Mouse (Mus musculus): ENCODE results near the gene Cers3. TPM values are rescaled to one million over a fixed set of nuclear protein-coding genes. Genes with fewer than 3 reads are reported as not detected.

Gene Cers3
- total and polyA plus RNA-seq, 2 experiments = 0.10 TPM; not detected in 1

GRCm38 (mm10) chr7:66849316-66849715 is 106.0 kb downstream of the Cers3 start:
- 94% methylated on average over 6 of the region's 6 CpGs for WGBS
- Histone ChIP-seq H3K4me1 (ENCODE audit: control insufficient read depth, insufficient read depth, low read length) (peaks cover 7% of the 10 kb centered on the region), H3K27me3 (ENCODE audit: control insufficient read depth, insufficient read depth, low read length) (no peaks in the 10 kb centered on the region), H3K36me3 (ENCODE audit: control insufficient read depth, insufficient read depth, low read length) (no peaks in the 10 kb centered on the region), H3K9ac (ENCODE audit: low read depth, low read length) (no peak overlapping the region), H3K27ac (replicated peaks; ENCODE audit: insufficient read depth, low read depth, low read length) (no peak overlapping the region), H3K4me3 (ENCODE audit: insufficient read depth, low read depth, low read length) (no peak overlapping the region), H3K79me2 (ENCODE audit: control insufficient read depth, insufficient read depth, low read length) (no peaks in the 10 kb centered on the region)
- no peak for TF ChIP-seq POLR2A (IDR thresholded peaks at IDR 0.05; ENCODE audit: extremely low read depth, insufficient read depth, low read length)
- no peak for TF ChIP-seq CTCF (IDR thresholded peaks at IDR 0.05; ENCODE audit: low read depth, low read length)
- no peak for DNase-seq (ENCODE audit: extremely low read depth, low read depth, low spot score)

DNA sequence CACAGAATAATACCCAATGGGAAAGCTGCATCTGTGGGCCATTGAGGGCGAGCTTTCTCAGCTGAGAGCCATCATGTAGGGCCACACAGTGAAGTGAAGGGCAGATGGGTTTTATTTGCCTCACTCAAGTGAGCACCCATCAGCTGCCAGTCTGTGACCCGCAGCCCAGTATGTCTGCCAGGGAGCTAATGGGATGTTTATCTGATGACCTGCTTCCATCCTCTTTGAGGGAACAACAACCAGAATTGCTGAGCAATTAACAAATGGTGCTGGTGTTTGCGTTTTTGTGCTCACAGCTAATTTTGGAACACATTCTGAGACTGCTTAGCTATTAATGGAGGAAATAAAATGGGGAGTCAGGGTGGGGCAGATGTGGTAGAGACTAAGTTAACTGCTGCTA is 108.9 kb downstream of the Cers3 start:
- 65% methylated on average over 3 of the region's 3 CpGs for WGBS
- Histone ChIP-seq H3K4me3 (ENCODE audit: insufficient read depth, low read depth, low read length) (no peak overlapping the region), H3K27me3 (ENCODE audit: control insufficient read depth, insufficient read depth, low read length) (no peaks in the 10 kb centered on the region), H3K9ac (ENCODE audit: low read depth, low read length) (no peak overlapping the region), H3K4me1 (ENCODE audit: control insufficient read depth, insufficient read depth, low read length) (no peaks in the 10 kb centered on the region), H3K79me2 (ENCODE audit: control insufficient read depth, insufficient read depth, low read length) (no peaks in the 10 kb centered on the region), H3K36me3 (ENCODE audit: control insufficient read depth, insufficient read depth, low read length) (no peaks in the 10 kb centered on the region), H3K27ac (replicated peaks; ENCODE audit: insufficient read depth, low read depth, low read length) (no peak overlapping the region)
- TF ChIP-seq CTCF (IDR thresholded peaks at IDR 0.05; ENCODE audit: low read depth, low read length) (no peak), POLR2A (IDR thresholded peaks at IDR 0.05; ENCODE audit: extremely low read depth, insufficient read depth, low read length) (no peak)
- DNase-seq (ENCODE audit: extremely low read depth, low read depth, low spot score) = no peak

- Histone ChIP-seq H3K9ac (ENCODE audit: low read depth, low read length) (no peak overlapping the region), H3K4me1 (ENCODE audit: control insufficient read depth, insufficient read depth, low read length) (no peaks in the 10 kb centered on the region), H3K79me2 (ENCODE audit: control insufficient read depth, insufficient read depth, low read length) (no peaks in the 10 kb centered on the region), H3K4me3 (ENCODE audit: insufficient read depth, low read depth, low read length) (no peak overlapping the region), H3K27ac (replicated peaks; ENCODE audit: insufficient read depth, low read depth, low read length) (no peak overlapping the region), H3K36me3 (ENCODE audit: control insufficient read depth, insufficient read depth, low read length) (no peaks in the 10 kb centered on the region), H3K27me3 (ENCODE audit: control insufficient read depth, insufficient read depth, low read length) (no peaks in the 10 kb centered on the region)
- no peak for DNase-seq (ENCODE audit: extremely low read depth, low read depth, low spot score)
- 85% methylated on average over 1 of the region's 1 CpGs for WGBS
- no peak for TF ChIP-seq CTCF (IDR thresholded peaks at IDR 0.05; ENCODE audit: low read depth, low read length)
- TF ChIP-seq POLR2A (IDR thresholded peaks at IDR 0.05; ENCODE audit: extremely low read depth, insufficient read depth, low read length) = no peak
Observed at GRCm38 (mm10) chr7:66857610-66858009, 114.3 kb downstream of the Cers3 start.

DNA sequence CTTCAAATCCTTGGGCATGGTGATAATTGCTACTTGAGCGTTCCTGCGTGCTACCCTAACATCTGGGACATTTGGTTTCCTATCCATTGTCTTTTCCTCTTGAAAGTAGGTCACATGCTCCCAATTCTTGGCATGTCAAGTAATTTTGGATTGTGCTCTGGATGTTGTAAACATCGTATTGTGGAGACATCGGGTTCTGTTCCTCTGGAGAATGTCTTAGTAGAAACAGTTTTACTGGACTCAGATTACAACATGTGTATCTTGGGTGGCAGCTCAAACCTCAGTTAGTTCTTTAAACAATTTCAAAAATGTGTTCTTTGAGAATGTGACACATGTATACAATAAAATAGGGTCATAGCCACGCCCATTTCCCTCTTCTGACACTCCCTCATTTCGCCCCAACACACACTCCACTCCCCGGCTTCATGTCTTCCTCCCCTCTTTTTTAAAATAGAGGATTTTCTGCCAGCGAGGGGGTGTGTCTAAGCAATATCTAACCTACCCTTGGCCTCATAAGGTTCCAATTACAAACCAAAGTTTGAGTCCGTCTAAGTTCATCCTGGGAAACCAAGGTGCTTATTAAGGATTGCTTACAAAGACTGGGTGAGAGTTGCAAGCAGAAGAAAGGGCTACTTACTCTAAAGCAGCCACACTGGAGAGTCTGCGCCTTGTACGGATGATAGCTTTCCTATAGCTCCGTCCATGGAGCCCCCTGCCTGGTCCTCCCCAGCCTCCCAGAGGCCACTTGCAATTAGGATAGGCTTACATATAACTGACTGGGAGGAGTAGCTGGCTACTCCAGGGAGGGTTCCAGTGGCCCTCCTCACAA is 115.2 kb downstream of the Cers3 start:
- Histone ChIP-seq H3K79me2 (ENCODE audit: control insufficient read depth, insufficient read depth, low read length) (no peaks in the 10 kb centered on the region), H3K27ac (replicated peaks; ENCODE audit: insufficient read depth, low read depth, low read length) (no peak overlapping the region), H3K27me3 (ENCODE audit: control insufficient read depth, insufficient read depth, low read length) (no peaks in the 10 kb centered on the region), H3K4me3 (ENCODE audit: insufficient read depth, low read depth, low read length) (no peak overlapping the region), H3K9ac (ENCODE audit: low read depth, low read length) (no peak overlapping the region), H3K36me3 (ENCODE audit: control insufficient read depth, insufficient read depth, low read length) (no peaks in the 10 kb centered on the region), H3K4me1 (ENCODE audit: control insufficient read depth, insufficient read depth, low read length) (no peaks in the 10 kb centered on the region)
- 81% methylated on average over 12 of the region's 12 CpGs for WGBS
- TF ChIP-seq CTCF (IDR thresholded peaks at IDR 0.05; ENCODE audit: low read depth, low read length) (no peak), POLR2A (IDR thresholded peaks at IDR 0.05; ENCODE audit: extremely low read depth, insufficient read depth, low read length) (no peak)
- DNase-seq (ENCODE audit: extremely low read depth, low read depth, low spot score) = no peak

- 90% methylated on average over 5 of the region's 5 CpGs for WGBS
- Histone ChIP-seq H3K79me2 (ENCODE audit: control insufficient read depth, insufficient read depth, low read length) (no peaks in the 10 kb centered on the region), H3K4me3 (ENCODE audit: insufficient read depth, low read depth, low read length) (no peak overlapping the region), H3K27ac (replicated peaks; ENCODE audit: insufficient read depth, low read depth, low read length) (no peak overlapping the region), H3K4me1 (ENCODE audit: control insufficient read depth, insufficient read depth, low read length) (no peaks in the 10 kb centered on the region), H3K27me3 (ENCODE audit: control insufficient read depth, insufficient read depth, low read length) (no peaks in the 10 kb centered on the region), H3K9ac (ENCODE audit: low read depth, low read length) (no peak overlapping the region), H3K36me3 (ENCODE audit: control insufficient read depth, insufficient read depth, low read length) (no peaks in the 10 kb centered on the region)
- DNase-seq (ENCODE audit: extremely low read depth, low read depth, low spot score) = no peak
- TF ChIP-seq CTCF (IDR thresholded peaks at IDR 0.05; ENCODE audit: low read depth, low read length) = no peak
- no peak for TF ChIP-seq POLR2A (IDR thresholded peaks at IDR 0.05; ENCODE audit: extremely low read depth, insufficient read depth, low read length)
Observed at GRCm38 (mm10) chr7:66859220-66859619, 115.9 kb downstream of the Cers3 start.

Measured in liver, adult 2 months (tissue).